Mouse (Mus musculus): ENCODE measurements around the gene Cntnap2.

- TF ChIP-seq CTCF (conservative IDR thresholded peaks at IDR 0.05; ENCODE audit: low read length) (no peak), NANOG (IDR thresholded peaks at IDR 0.05; ENCODE audit: borderline replicate concordance, low read length) (no peak)
These were observed 1886.5 kb downstream of the Cntnap2 start for GRCm38 (mm10) chr6:46945703-46946102.
